Mouse (Mus musculus): ENCODE results near the gene Zim1. TPM values are rescaled to one million over a fixed set of nuclear protein-coding genes. Genes with fewer than 3 reads are reported as not detected.

Gene Zim1
- polyA plus RNA-seq, 1 experiment from 2014 or later = 11.6 TPM

DNA sequence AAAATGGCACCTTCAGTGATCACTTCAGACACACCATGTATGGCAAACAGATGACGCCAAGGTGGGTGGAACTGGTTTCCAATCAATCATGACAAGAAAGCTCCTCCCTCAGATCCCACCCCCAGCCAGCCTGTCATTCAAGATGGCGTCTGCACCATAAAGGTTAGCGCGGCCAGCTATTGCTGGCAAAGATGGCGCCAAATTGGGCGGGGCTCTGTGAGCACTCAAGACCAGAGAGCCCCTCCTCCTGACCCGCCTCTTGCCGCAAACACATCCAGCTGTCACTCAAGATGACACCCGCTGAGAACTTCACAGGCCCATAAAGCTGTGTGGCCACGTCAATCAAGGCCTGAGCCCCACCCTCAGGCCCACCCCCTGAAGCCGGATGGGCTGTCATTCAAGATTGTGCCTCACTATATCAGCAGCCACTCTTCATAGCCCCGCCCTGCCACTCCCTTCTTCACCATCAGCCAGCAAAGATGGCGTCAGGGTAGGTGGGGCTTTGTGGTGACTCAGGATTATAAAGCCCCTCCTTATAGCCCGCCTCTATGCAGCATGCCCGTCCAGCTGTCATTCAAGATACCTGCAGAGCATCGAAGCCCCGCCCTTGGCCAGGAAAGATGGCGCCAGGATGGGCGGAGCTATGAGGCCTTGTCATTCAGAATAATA lies 32.1 kb upstream of the Zim1 start:
- Histone ChIP-seq H3K9me3 (replicated peaks; ENCODE audit: control insufficient read depth, low read length) (peaks cover 28% of the 10 kb centered on the region), H3K27me3 (ENCODE audit: control insufficient read depth, insufficient read depth, low read length) (no peaks in the 10 kb centered on the region), H3K4me2 (ENCODE audit: low read depth, low read length) (peak overlapping the region; percentile 52), H3K36me3 (ENCODE audit: control insufficient read depth, insufficient read depth) (peaks cover 5% of the 10 kb centered on the region; the same call in 1 of the 2 replicates), H3K9ac (ENCODE audit: low read length) (no peak overlapping the region; the same call in 1 of the 2 replicates), H3K4me3 (ENCODE audit: low read length) (peak overlapping the region; percentile 74), H3K4me1 (ENCODE audit: control insufficient read depth, insufficient read depth, low read length) (no peaks in the 10 kb centered on the region), H3K27ac (ENCODE audit: low read length) (peak overlapping the region; percentile 91)
- ATAC-seq (replicated peaks; ENCODE audit: extremely low read depth, insufficient read depth, low FRiP score) = peak; percentile 83
- 45% methylated on average over 19 of the region's 19 CpGs for WGBS

DNA sequence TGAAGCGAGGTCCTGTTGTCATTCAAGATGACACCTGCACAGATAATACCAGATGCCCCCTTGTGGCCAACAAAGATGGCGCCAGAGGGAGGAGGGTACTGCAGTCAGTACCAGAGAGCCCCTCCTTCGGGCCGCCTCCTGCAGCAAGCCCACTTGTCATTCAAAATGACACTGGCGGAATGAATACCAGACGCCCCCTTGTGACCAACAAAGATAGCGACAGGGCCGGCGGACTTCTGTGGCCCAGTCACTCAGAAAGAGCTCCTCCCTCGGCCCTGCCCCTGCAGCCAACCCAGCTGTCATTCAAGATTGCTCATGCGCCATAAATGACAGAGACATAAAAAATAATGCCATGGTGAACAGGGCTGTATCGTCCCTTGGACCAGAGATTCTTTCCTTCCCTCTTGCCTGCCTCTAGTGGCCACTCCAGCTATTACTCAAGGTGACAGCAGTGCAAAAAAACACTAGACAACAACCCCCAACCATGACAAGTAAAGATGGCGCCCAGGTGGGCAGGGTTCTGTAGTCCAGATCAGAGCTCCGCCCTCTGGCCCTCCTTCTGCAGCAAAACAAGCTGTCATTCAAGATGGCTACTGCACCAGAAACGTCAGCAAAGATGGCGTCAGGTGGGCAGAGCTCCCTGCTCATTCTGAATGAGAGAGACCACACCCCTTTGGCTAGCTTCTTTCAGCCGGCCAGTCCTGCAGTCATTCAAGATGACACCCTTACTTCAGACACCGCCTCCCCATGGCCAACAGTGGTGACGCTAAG lies 31.3 kb upstream of the Zim1 start:
- 52% methylated on average over 19 of the region's 19 CpGs for WGBS
- no peaks in the 10 kb centered on the region for H3K27me3 ChIP-seq (ENCODE audit: control insufficient read depth, insufficient read depth, low read length)
- peak overlapping the region; percentile 48 for H3K4me3 ChIP-seq (ENCODE audit: low read length)
- peak overlapping the region; percentile 52 for H3K4me2 ChIP-seq (ENCODE audit: low read depth, low read length)
- H3K36me3 ChIP-seq (ENCODE audit: control insufficient read depth, insufficient read depth) = peaks cover 5% of the 10 kb centered on the region; the same call in 1 of the 2 replicates
- peak overlapping the region; percentile 31; the same call in 1 of the 2 replicates for H3K9ac ChIP-seq (ENCODE audit: low read length)
- no peaks in the 10 kb centered on the region for H3K4me1 ChIP-seq (ENCODE audit: control insufficient read depth, insufficient read depth, low read length)
- peak; percentile 47 for ATAC-seq (replicated peaks; ENCODE audit: extremely low read depth, insufficient read depth, low FRiP score)
- H3K27ac ChIP-seq (ENCODE audit: low read length) = peak overlapping the region; percentile 91
- peaks cover 28% of the 10 kb centered on the region for H3K9me3 ChIP-seq (replicated peaks; ENCODE audit: control insufficient read depth, low read length)

DNA sequence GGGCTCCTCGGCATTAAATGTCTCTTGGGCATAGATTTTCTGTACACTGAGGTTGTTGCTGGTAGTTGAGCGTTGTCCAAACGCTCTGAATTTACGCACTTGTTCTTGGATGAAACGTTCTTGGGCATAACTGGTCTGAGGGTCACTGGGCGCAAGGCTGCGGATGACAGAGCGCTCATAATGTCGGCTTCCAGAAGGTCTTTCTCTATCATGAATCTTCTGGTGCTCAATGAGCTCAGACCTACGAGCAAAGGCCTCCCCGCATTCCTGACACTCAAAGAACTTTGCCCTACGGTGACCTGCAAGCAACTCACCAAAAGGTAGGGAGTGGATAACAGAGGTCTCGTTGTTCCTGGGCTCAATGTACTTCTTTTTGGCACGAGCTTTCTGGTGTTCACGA lies 13.1 kb upstream of the Zim1 start:
- Histone ChIP-seq H3K9ac (ENCODE audit: low read length) (no peak overlapping the region), H3K4me1 (ENCODE audit: control insufficient read depth, insufficient read depth, low read length) (no peaks in the 10 kb centered on the region), H3K4me3 (ENCODE audit: low read length) (no peak overlapping the region), H3K9me3 (replicated peaks; ENCODE audit: control insufficient read depth, low read length) (no peaks in the 10 kb centered on the region), H3K4me2 (ENCODE audit: low read depth, low read length) (no peak overlapping the region), H3K36me3 (ENCODE audit: control insufficient read depth, insufficient read depth) (peaks cover 29% of the 10 kb centered on the region; the same call in 1 of the 2 replicates), H3K27ac (ENCODE audit: low read length) (no peak overlapping the region), H3K27me3 (ENCODE audit: control insufficient read depth, insufficient read depth, low read length) (no peaks in the 10 kb centered on the region)
- ATAC-seq (replicated peaks; ENCODE audit: extremely low read depth, insufficient read depth, low FRiP score) = no peak
- 89% methylated on average over 15 of the region's 15 CpGs for WGBS

DNA sequence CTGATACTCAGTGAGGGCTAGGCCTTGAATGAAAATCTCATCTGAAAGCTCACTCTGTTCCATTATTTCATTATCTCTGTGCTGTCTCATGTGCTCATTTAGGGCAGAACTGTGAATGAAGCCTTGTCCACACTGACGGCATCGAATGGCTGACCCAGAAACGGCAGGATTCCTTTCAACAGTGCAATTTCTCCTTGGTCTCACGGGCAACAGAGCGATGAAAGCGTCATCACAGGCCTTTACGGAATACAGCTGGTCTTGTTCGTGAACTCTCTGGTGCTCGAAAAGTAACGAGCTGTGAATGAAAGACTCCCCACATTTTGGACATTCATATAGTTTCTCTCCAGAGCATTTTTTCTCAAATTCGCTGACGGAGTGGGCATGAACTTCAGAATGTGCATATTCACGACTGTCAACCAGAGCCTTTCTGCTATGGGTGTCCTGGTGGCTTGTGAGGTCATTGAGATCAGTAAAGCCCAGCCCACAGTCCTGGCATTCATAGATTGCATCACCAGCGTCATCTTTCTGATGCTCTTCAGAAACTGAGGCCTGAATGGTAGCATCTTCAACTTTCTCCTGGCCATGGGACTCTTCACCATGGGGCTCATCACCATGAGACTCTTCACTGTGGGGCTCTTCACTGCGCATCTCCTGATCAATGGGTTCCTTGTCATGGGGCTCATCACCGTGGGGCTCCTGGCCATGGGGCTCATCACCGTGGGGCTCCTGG lies 12.4 kb upstream of the Zim1 start:
- Histone ChIP-seq H3K9ac (ENCODE audit: low read length) (no peak overlapping the region), H3K4me2 (ENCODE audit: low read depth, low read length) (no peak overlapping the region), H3K36me3 (ENCODE audit: control insufficient read depth, insufficient read depth) (peaks cover 29% of the 10 kb centered on the region; the same call in 1 of the 2 replicates)

DNA sequence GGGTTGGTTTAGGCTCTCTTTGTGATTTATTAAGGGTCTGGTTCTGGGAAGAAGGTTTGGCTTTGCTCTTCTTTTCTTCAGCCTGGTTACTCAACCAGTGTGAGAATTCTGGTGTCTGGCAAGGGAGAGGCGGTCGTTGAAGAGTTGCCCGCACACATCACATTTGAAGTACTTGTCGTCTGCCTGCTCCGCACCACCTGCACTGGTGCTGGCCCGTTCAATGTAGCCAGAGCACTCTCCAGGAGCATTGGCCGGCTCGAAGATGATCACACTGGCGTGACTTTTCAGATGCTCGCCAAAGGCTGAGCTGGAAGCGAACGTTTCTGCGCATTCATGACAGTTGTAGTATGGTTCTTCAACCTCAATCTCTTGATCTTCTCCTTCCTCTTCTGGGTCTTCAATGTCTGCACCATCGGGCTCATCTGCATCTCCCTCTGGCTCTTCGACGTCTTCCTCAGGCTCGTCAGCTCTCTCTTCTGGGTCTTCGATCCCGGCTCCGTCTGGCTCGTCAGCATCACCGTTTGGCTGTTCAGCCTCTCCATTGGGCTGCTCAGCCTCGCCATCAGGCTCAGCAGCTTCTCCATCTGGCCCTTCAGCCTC lies 11.3 kb upstream of the Zim1 start:
- no peaks in the 10 kb centered on the region for H3K4me1 ChIP-seq (ENCODE audit: control insufficient read depth, insufficient read depth, low read length)
- H3K9ac ChIP-seq (ENCODE audit: low read length) = no peak overlapping the region
- no peaks in the 10 kb centered on the region for H3K27me3 ChIP-seq (ENCODE audit: control insufficient read depth, insufficient read depth, low read length)
- H3K9me3 ChIP-seq (replicated peaks; ENCODE audit: control insufficient read depth, low read length) = no peaks in the 10 kb centered on the region
- H3K36me3 ChIP-seq (ENCODE audit: control insufficient read depth, insufficient read depth) = peaks cover 25% of the 10 kb centered on the region; the same call in 1 of the 2 replicates
- no peak overlapping the region for H3K4me2 ChIP-seq (ENCODE audit: low read depth, low read length)
- no peak overlapping the region for H3K4me3 ChIP-seq (ENCODE audit: low read length)
- no peak for ATAC-seq (replicated peaks; ENCODE audit: extremely low read depth, insufficient read depth, low FRiP score)
- H3K27ac ChIP-seq (ENCODE audit: low read length) = no peak overlapping the region
- 87% methylated on average over 23 of the region's 23 CpGs for WGBS

More for the DNA sequence above, 12.4 kb upstream of the Zim1 start:
- no peak for ATAC-seq (replicated peaks; ENCODE audit: extremely low read depth, insufficient read depth, low FRiP score)
- 76% methylated on average over 17 of the region's 17 CpGs for WGBS
- Histone ChIP-seq H3K27me3 (ENCODE audit: control insufficient read depth, insufficient read depth, low read length) (no peaks in the 10 kb centered on the region), H3K4me1 (ENCODE audit: control insufficient read depth, insufficient read depth, low read length) (no peaks in the 10 kb centered on the region), H3K4me3 (ENCODE audit: low read length) (no peak overlapping the region), H3K9me3 (replicated peaks; ENCODE audit: control insufficient read depth, low read length) (no peaks in the 10 kb centered on the region), H3K27ac (ENCODE audit: low read length) (no peak overlapping the region)

DNA sequence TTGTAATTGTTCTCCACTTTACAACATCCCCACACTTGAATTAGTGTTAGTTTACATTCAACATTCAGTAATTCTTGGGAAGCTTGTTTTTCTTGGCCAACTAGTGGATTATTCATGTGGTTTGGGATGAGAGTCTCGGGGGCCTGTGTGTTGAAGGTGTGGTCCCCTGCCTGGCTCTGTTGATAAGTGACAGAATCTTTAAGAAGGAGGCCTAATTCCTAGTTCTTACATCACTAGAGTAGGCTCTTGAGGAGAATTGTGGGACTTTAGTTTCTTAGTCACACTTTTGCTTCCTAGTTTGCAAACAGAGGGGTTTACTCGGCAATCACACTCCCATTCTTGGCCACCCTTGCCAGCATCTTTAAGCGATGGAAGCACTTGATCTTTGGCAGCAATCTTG lies 3.0 kb upstream of the Zim1 start:
- Histone ChIP-seq H3K27me3 (ENCODE audit: control insufficient read depth, insufficient read depth, low read length) (no peaks in the 10 kb centered on the region), H3K36me3 (ENCODE audit: control insufficient read depth, insufficient read depth) (no peaks in the 10 kb centered on the region), H3K27ac (ENCODE audit: low read length) (no peak overlapping the region), H3K4me1 (ENCODE audit: control insufficient read depth, insufficient read depth, low read length) (peaks cover 4% of the 10 kb centered on the region; the same call in 1 of the 2 replicates), H3K4me3 (ENCODE audit: low read length) (no peak overlapping the region), H3K9me3 (replicated peaks; ENCODE audit: control insufficient read depth, low read length) (no peaks in the 10 kb centered on the region), H3K9ac (ENCODE audit: low read length) (no peak overlapping the region), H3K4me2 (ENCODE audit: low read depth, low read length) (no peak overlapping the region)
- 67% methylated on average over 3 of the region's 3 CpGs for WGBS
- ATAC-seq (replicated peaks; ENCODE audit: extremely low read depth, insufficient read depth, low FRiP score) = no peak

DNA sequence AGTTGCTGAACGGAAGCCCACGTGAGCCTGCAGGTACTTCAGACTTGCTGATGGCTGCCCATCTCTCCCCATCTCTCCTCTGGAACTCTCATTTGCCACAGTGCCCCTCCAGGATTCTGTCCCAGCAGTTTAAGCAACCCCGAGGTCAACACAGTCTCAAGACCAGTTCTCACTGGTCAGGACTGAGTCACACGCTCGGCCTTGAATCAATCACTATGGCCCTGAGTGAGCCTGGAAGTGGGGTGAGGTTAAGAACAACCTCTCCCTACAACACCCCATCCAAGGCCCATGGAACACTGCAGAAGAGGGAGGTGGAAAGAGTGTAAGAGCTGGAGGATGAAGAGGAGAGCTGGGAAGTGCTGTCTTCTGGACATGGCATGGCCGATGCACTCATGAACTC lies 10.7 kb downstream of the Zim1 start:
- no peaks in the 10 kb centered on the region for H3K36me3 ChIP-seq (ENCODE audit: control insufficient read depth, insufficient read depth)
- WGBS = 89% methylated on average over 6 of the region's 6 CpGs
- no peak overlapping the region for H3K4me2 ChIP-seq (ENCODE audit: low read depth, low read length)
- H3K9ac ChIP-seq (ENCODE audit: low read length) = no peak overlapping the region
- H3K27ac ChIP-seq (ENCODE audit: low read length) = no peak overlapping the region
- H3K9me3 ChIP-seq (replicated peaks; ENCODE audit: control insufficient read depth, low read length) = no peaks in the 10 kb centered on the region
- no peaks in the 10 kb centered on the region for H3K27me3 ChIP-seq (ENCODE audit: control insufficient read depth, insufficient read depth, low read length)
- no peak for ATAC-seq (replicated peaks; ENCODE audit: extremely low read depth, insufficient read depth, low FRiP score)
- no peaks in the 10 kb centered on the region for H3K4me1 ChIP-seq (ENCODE audit: control insufficient read depth, insufficient read depth, low read length)
- H3K4me3 ChIP-seq (ENCODE audit: low read length) = no peak overlapping the region

DNA sequence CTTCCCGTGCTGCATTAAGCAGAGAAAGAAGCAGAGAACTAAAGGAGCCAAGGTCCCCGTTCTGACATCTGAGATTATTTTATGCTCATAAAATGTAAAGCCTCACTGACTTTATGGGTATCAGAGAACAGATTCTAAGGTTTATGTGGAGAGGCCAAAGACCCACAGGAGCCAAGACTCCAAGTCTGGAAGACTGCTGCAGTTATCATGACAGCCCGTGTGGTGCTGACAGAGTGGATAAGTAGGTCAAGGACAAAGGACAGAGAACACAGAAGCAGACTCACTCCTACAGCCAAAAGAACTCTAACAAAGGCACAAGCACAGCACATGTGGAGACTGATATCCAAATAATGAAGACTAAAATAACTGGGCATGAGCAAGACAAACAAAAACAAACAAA lies 29.5 kb downstream of the Zim1 start:
- no peaks in the 10 kb centered on the region for H3K27me3 ChIP-seq (ENCODE audit: control insufficient read depth, insufficient read depth, low read length)
- 35% methylated on average over 3 of the region's 3 CpGs for WGBS
- peak; percentile 80; the same call in 1 of the 2 replicates for ATAC-seq (replicated peaks; ENCODE audit: extremely low read depth, insufficient read depth, low FRiP score)

More for the DNA sequence above, 29.5 kb downstream of the Zim1 start:
- Histone ChIP-seq H3K4me1 (ENCODE audit: control insufficient read depth, insufficient read depth, low read length) (peaks cover 4% of the 10 kb centered on the region), H3K4me2 (ENCODE audit: low read depth, low read length) (no peak overlapping the region), H3K9ac (ENCODE audit: low read length) (no peak overlapping the region), H3K36me3 (ENCODE audit: control insufficient read depth, insufficient read depth) (no peaks in the 10 kb centered on the region), H3K27ac (ENCODE audit: low read length) (peak overlapping the region; percentile 54), H3K9me3 (replicated peaks; ENCODE audit: control insufficient read depth, low read length) (no peaks in the 10 kb centered on the region), H3K4me3 (ENCODE audit: low read length) (no peak overlapping the region)
